Mouse (Mus musculus) kidney, adult 18-20 months (tissue): ENCODE measurements at regions not wholly inside any gene's neighbourhood (a gene's known extent, or its start where the extent isn't known, plus 50 kb on each side); places are given as distances from the start of the nearest gene placed in this dataset.

Source experiments
- DNase-seq: peaks from one replicate; pipeline ENCODE4 v3.0.0; 2021

DNA sequence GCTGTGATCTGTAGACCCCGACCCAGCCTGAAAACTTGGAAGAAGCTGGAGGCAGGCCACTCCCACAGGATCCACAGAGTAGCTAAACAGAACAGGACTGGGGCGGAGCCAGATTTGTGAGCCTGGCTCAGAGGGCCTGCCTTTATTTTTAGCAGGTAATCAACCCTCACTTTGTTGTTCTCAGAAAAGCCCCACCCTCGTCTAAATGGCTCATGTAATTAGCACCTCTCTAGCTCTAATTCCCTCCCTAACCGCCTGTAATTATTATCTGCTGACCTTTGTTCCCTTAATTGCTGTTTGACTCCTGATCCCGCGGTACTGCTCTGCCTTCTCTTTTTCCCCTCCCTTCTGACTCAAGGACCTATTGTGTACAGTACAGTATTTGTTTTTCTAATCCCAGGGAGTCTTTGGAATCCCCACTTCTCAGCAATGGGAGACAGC, 95.6 kb upstream of the Bdnf start:
- no peak for DNase-seq

- no peak for DNase-seq
Measured at GRCm38 (mm10) chr2:109618341-109619058, 56.0 kb upstream of the Bdnf start.

- DNase-seq = no peak
Measured at GRCm38 (mm10) chr2:109619676-109620075, 54.8 kb upstream of the Bdnf start.

GRCm38 (mm10) chr2:109621595-109621994, 52.9 kb upstream of the Bdnf start:
- no peak for DNase-seq
